Mouse (Mus musculus): ENCODE measurements around the gene Mfn1. TPM values are rescaled to one million over a fixed set of nuclear protein-coding genes. Genes with fewer than 3 reads are reported as not detected.

Gene Mfn1
- polyA plus RNA-seq, 1 experiment = 57.0 TPM

DNA sequence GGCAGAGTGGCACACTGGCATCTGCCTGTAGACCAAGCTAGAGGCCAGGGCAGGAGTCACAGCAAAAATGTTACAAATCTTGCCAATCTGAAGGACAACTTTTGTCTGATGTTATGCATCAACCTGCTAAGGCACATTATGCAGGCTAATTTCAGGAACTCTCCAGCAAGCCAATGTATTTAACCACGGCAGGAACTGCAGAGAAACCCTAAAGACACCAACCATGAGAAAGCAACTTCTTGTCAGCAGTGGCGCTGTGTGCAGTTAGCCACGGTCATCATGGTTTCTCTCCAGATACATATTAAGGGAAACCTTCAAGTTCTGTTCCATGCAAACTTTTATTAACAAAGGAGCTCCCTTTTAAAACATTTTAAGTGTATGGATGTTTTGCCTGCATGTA, 52.6 kb downstream of the Mfn1 start:
- no peak overlapping the region for H3K4me3 ChIP-seq (ENCODE audit: low read depth, low read length)

DNA sequence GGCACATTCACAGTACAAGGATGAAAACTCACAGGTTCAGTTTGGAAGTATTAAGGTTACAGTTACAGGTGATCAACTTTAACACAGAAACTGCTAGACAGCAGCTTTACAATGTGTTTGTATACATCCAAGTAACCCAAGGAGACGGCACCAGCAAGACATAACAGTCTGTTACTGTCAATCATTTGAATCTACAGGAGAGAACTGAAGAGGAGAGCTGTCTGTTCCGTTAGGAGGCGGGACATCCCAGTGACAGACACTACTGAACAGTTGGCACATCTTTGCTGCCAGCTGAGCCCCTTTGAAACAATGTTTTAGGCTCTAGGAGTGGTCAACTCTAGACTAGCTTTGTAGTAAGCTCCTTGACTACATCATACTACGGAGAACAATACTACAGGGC, 54.2 kb downstream of the Mfn1 start:
- H3K27me3 ChIP-seq (ENCODE audit: control insufficient read depth, insufficient read depth, low read length, poor library complexity, severe bottlenecking) = no peaks in the 10 kb centered on the region
- H3K9ac ChIP-seq (ENCODE audit: low read depth, poor library complexity, severe bottlenecking) = no peak overlapping the region
- no peak for TF ChIP-seq POLR2A (IDR thresholded peaks at IDR 0.05; ENCODE audit: insufficient read depth, low read length)
- TF ChIP-seq CTCF (IDR thresholded peaks at IDR 0.05; ENCODE audit: low read depth, low read length) = no peak
- TF ChIP-seq EP300 (IDR thresholded peaks at IDR 0.05; ENCODE audit: insufficient read depth, low read depth, low read length) = no peak
- no peaks in the 10 kb centered on the region for H3K4me1 ChIP-seq (ENCODE audit: control insufficient read depth, insufficient read depth, low read length)
- H3K9me3 ChIP-seq (replicated peaks; ENCODE audit: control insufficient read depth, insufficient read depth, low read length, poor library complexity, severe bottlenecking) = no peaks in the 10 kb centered on the region
- H3K27ac ChIP-seq (ENCODE audit: insufficient read depth, low read length) = no peak overlapping the region
- H3K4me3 ChIP-seq (ENCODE audit: low read depth, low read length) = no peak overlapping the region
- H3K36me3 ChIP-seq (ENCODE audit: control insufficient read depth, insufficient read depth, low read length, poor library complexity, severe bottlenecking) = no peaks in the 10 kb centered on the region

More for the DNA sequence above, 52.6 kb downstream of the Mfn1 start:
- Histone ChIP-seq H3K27me3 (ENCODE audit: control insufficient read depth, insufficient read depth, low read length, poor library complexity, severe bottlenecking) (no peaks in the 10 kb centered on the region), H3K27ac (ENCODE audit: insufficient read depth, low read length) (no peak overlapping the region), H3K36me3 (ENCODE audit: control insufficient read depth, insufficient read depth, low read length, poor library complexity, severe bottlenecking) (no peaks in the 10 kb centered on the region; the same call in 1 of the 2 replicates), H3K9ac (ENCODE audit: low read depth, poor library complexity, severe bottlenecking) (no peak overlapping the region), H3K9me3 (replicated peaks; ENCODE audit: control insufficient read depth, insufficient read depth, low read length, poor library complexity, severe bottlenecking) (no peaks in the 10 kb centered on the region), H3K4me1 (ENCODE audit: control insufficient read depth, insufficient read depth, low read length) (no peaks in the 10 kb centered on the region)
- no peak for TF ChIP-seq CTCF (IDR thresholded peaks at IDR 0.05; ENCODE audit: low read depth, low read length)
- TF ChIP-seq EP300 (IDR thresholded peaks at IDR 0.05; ENCODE audit: insufficient read depth, low read depth, low read length) = no peak
- no peak for TF ChIP-seq POLR2A (IDR thresholded peaks at IDR 0.05; ENCODE audit: insufficient read depth, low read length)

DNA sequence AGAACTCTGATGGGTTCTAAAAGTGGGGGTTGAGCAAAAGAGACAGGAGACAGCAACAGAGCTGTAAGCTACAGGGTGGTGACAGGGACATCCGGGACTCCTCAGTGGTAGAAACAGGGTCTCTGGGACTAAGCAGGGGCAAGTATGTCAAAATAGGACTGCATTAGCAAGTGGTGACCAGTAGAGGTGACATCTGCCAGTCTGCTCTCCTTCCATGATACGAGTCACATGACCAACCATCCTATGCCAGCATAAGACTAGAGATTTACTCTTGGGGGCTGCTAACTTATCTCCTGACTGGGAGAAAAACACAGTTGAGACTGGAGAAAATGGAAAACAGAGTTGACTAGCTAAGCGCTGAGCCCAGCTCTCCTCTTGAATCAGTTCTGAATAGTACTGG, 57.0 kb downstream of the Mfn1 start:
- Histone ChIP-seq H3K27me3 (ENCODE audit: control insufficient read depth, insufficient read depth, low read length, poor library complexity, severe bottlenecking) (no peaks in the 10 kb centered on the region), H3K4me1 (ENCODE audit: control insufficient read depth, insufficient read depth, low read length) (no peaks in the 10 kb centered on the region), H3K9ac (ENCODE audit: low read depth, poor library complexity, severe bottlenecking) (no peak overlapping the region), H3K4me3 (ENCODE audit: low read depth, low read length) (no peak overlapping the region), H3K36me3 (ENCODE audit: control insufficient read depth, insufficient read depth, low read length, poor library complexity, severe bottlenecking) (no peaks in the 10 kb centered on the region), H3K9me3 (replicated peaks; ENCODE audit: control insufficient read depth, insufficient read depth, low read length, poor library complexity, severe bottlenecking) (no peaks in the 10 kb centered on the region), H3K27ac (ENCODE audit: insufficient read depth, low read length) (no peak overlapping the region)
- TF ChIP-seq EP300 (IDR thresholded peaks at IDR 0.05; ENCODE audit: insufficient read depth, low read depth, low read length) = no peak
- no peak for TF ChIP-seq CTCF (IDR thresholded peaks at IDR 0.05; ENCODE audit: low read depth, low read length)
- TF ChIP-seq POLR2A (IDR thresholded peaks at IDR 0.05; ENCODE audit: insufficient read depth, low read length) = no peak

- no peak overlapping the region for H3K9ac ChIP-seq (ENCODE audit: low read depth, poor library complexity, severe bottlenecking)
- no peaks in the 10 kb centered on the region for H3K36me3 ChIP-seq (ENCODE audit: control insufficient read depth, insufficient read depth, low read length, poor library complexity, severe bottlenecking)
- TF ChIP-seq POLR2A (IDR thresholded peaks at IDR 0.05; ENCODE audit: insufficient read depth, low read length) = no peak
- TF ChIP-seq CTCF (IDR thresholded peaks at IDR 0.05; ENCODE audit: low read depth, low read length) = no peak
- TF ChIP-seq EP300 (IDR thresholded peaks at IDR 0.05; ENCODE audit: insufficient read depth, low read depth, low read length) = no peak
- H3K27ac ChIP-seq (ENCODE audit: insufficient read depth, low read length) = no peak overlapping the region
- no peaks in the 10 kb centered on the region for H3K27me3 ChIP-seq (ENCODE audit: control insufficient read depth, insufficient read depth, low read length, poor library complexity, severe bottlenecking)
- no peak overlapping the region for H3K4me3 ChIP-seq (ENCODE audit: low read depth, low read length)
- no peaks in the 10 kb centered on the region for H3K4me1 ChIP-seq (ENCODE audit: control insufficient read depth, insufficient read depth, low read length)
- H3K9me3 ChIP-seq (replicated peaks; ENCODE audit: control insufficient read depth, insufficient read depth, low read length, poor library complexity, severe bottlenecking) = no peaks in the 10 kb centered on the region
Observed at GRCm38 (mm10) chr3:32595080-32595479, 65.8 kb downstream of the Mfn1 start.

DNA sequence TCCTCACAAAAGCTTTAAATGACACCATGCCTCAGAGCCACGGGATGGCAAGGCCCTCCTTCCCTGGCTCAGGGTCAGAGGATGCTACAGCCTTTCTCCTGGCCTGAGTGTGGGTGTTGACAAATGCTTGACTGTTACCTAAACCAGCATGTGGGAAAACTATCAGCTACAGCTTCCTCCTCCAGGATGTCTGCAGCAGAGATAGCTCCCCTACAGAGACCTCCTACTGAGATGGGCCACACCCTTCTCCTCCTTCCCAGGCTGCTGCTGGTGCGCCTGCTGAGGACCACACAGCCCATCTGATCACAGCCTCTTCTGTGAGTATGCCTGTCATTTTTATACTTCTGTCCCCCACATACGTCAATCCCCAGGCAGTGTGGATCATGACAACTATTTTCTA, 70.1 kb downstream of the Mfn1 start:
- TF ChIP-seq EP300 (IDR thresholded peaks at IDR 0.05; ENCODE audit: insufficient read depth, low read depth, low read length) (no peak), POLR2A (IDR thresholded peaks at IDR 0.05; ENCODE audit: insufficient read depth, low read length) (no peak), CTCF (IDR thresholded peaks at IDR 0.05; ENCODE audit: low read depth, low read length) (no peak)
- no peak overlapping the region for H3K27ac ChIP-seq (ENCODE audit: insufficient read depth, low read length)
- no peak overlapping the region for H3K9ac ChIP-seq (ENCODE audit: low read depth, poor library complexity, severe bottlenecking)
- no peaks in the 10 kb centered on the region for H3K9me3 ChIP-seq (replicated peaks; ENCODE audit: control insufficient read depth, insufficient read depth, low read length, poor library complexity, severe bottlenecking)
- no peaks in the 10 kb centered on the region for H3K27me3 ChIP-seq (ENCODE audit: control insufficient read depth, insufficient read depth, low read length, poor library complexity, severe bottlenecking)
- H3K4me1 ChIP-seq (ENCODE audit: control insufficient read depth, insufficient read depth, low read length) = no peaks in the 10 kb centered on the region
- H3K4me3 ChIP-seq (ENCODE audit: low read depth, low read length) = no peak overlapping the region
- H3K36me3 ChIP-seq (ENCODE audit: control insufficient read depth, insufficient read depth, low read length, poor library complexity, severe bottlenecking) = no peaks in the 10 kb centered on the region

GRCm38 (mm10) chr3:32601055-32601454, 71.8 kb downstream of the Mfn1 start:
- Histone ChIP-seq H3K4me1 (ENCODE audit: control insufficient read depth, insufficient read depth, low read length) (no peaks in the 10 kb centered on the region), H3K36me3 (ENCODE audit: control insufficient read depth, insufficient read depth, low read length, poor library complexity, severe bottlenecking) (no peaks in the 10 kb centered on the region), H3K9ac (ENCODE audit: low read depth, poor library complexity, severe bottlenecking) (no peak overlapping the region), H3K27ac (ENCODE audit: insufficient read depth, low read length) (no peak overlapping the region), H3K4me3 (ENCODE audit: low read depth, low read length) (no peak overlapping the region), H3K9me3 (replicated peaks; ENCODE audit: control insufficient read depth, insufficient read depth, low read length, poor library complexity, severe bottlenecking) (no peaks in the 10 kb centered on the region), H3K27me3 (ENCODE audit: control insufficient read depth, insufficient read depth, low read length, poor library complexity, severe bottlenecking) (no peaks in the 10 kb centered on the region)
- TF ChIP-seq EP300 (IDR thresholded peaks at IDR 0.05; ENCODE audit: insufficient read depth, low read depth, low read length) (no peak), CTCF (IDR thresholded peaks at IDR 0.05; ENCODE audit: low read depth, low read length) (no peak)

Data from ES-Bruce4 (cell line).